Mouse (Mus musculus): Measurements from ENCODE around the gene Plod3.

DNA sequence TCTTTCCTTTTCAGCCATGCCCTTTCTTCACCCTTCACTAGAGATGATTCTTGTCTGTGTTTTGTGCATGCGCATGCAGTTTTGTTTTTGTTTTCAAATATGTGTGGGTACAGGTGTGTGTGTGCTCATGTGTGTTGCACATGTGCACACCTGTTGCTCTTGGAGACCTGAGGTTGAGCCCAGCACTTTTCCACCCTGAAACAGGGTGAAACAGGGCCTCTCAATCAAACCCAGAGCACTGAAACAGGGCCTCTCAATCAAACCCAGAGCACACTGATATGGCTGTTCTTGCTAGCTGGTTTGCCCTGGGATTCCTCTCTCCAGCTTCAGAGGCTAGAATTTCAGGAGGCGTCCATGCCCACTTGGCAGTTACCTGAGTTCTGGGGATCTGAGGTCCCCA, 13.8 kb downstream of the Plod3 start:
- TF ChIP-seq CTCF (IDR thresholded peaks at IDR 0.05; ENCODE audit: low read depth) (no peak), EP300 (IDR thresholded peaks at IDR 0.05; ENCODE audit: low read depth) (no peak)
